Mouse (Mus musculus) liver, embryonic 12.5 days (tissue): Measurements from ENCODE around the gene Gsg1l. TPM values are rescaled to one million over a fixed set of nuclear protein-coding genes. Genes with fewer than 3 reads are reported as not detected.
A peak's percentile ranks its signal among the peaks of the same experiment; 100 is the strongest.

Source experiments
- ATAC-seq: fragments of 200-750 bp; cut with Nextera tagmentation; 2 replicates; pipeline ENCODE4 v1.8.0; 2017; ENCODE audit warnings: moderate number of reproducible peaks, mild to moderate bottlenecking, moderate library complexity
- H3K27ac ChIP-seq: fragments of 300-500 bp; sonication (generic); 2 replicates; pipeline ENCODE4 v1.5.1; 2016; ENCODE audit warnings: mild to moderate bottlenecking
- H3K27me3 ChIP-seq: fragments of 300-500 bp; sonication (generic); replicated peaks from 2 replicates; pipeline ENCODE4 v1.6.1; 2016; ENCODE audit warnings: mild to moderate bottlenecking, moderate library complexity
- H3K36me3 ChIP-seq: fragments of 300-500 bp; sonication (generic); 2 replicates; pipeline ENCODE4 v1.6.1; 2016; ENCODE audit warnings: mild to moderate bottlenecking, moderate library complexity
- H3K4me1 ChIP-seq: fragments of 300-500 bp; sonication (generic); 2 replicates; pipeline ENCODE4 v1.6.1; 2016
- H3K4me2 ChIP-seq: fragments of 300-500 bp; sonication (generic); 2 replicates; pipeline ENCODE4 v1.6.1; 2016; ENCODE audit warnings: mild to moderate bottlenecking, moderate library complexity
- H3K4me3 ChIP-seq: fragments of 300-500 bp; sonication (generic); 2 replicates; pipeline ENCODE4 v1.5.1; 2016; ENCODE audit warnings: mild to moderate bottlenecking, moderate library complexity
- H3K9ac ChIP-seq: fragments of 300-500 bp; sonication (generic); 2 replicates; pipeline ENCODE4 v1.6.1; 2016; ENCODE audit warnings: mild to moderate bottlenecking, moderate library complexity
- H3K9me3 ChIP-seq: fragments of 300-500 bp; sonication (generic); replicated peaks from 2 replicates; pipeline ENCODE4 v1.6.1; 2016; ENCODE audit warnings: mild to moderate bottlenecking, moderate library complexity
- WGBS: fragments of 180-500 bp; shearing (Covaris S2); methylation state at CpG from one replicate; pipeline ENCODE4 v1.1.7; 2016; ENCODE audit not compliant: insufficient replicate concordance; 5-methylcytosine and 5-hydroxymethylcytosine counted together
- polyA plus RNA-seq: library from polyadenylated mRNA; unstranded; fragments of >200 nt; fragmentation: Nextera tagmentation; extraction: Ambion mirVana; gene quantifications from 2 replicates; pipeline ENCODE4 v1.2.1, GENCODE M21; 2016

The Gsg1l gene
- polyA plus RNA-seq, 1 experiment from 2014 or later, result not detected

GRCm38 (mm10) chr7:126019966-126020365, 62.2 kb downstream of the Gsg1l start:
- 56% methylated on average over 6 of the region's 6 CpGs for WGBS
- no peak overlapping the region for H3K4me2 ChIP-seq
- H3K27me3 ChIP-seq, result no peaks in the 10 kb centered on the region; the same call in 1 of the 2 replicates
- H3K27ac ChIP-seq, result no peak overlapping the region
- ATAC-seq, result no peak
- H3K4me1 ChIP-seq, result peaks cover 28% of the 10 kb centered on the region
- H3K36me3 ChIP-seq, result no peaks in the 10 kb centered on the region
- no peaks in the 10 kb centered on the region for H3K9me3 ChIP-seq
- no peak overlapping the region for H3K4me3 ChIP-seq
- no peak overlapping the region for H3K9ac ChIP-seq

- peaks cover 28% of the 10 kb centered on the region for H3K4me1 ChIP-seq
- no peaks in the 10 kb centered on the region for H3K36me3 ChIP-seq
- 72% methylated on average over 9 of the region's 9 CpGs for WGBS
- H3K27ac ChIP-seq, result no peak overlapping the region
- no peaks in the 10 kb centered on the region for H3K9me3 ChIP-seq
- no peak overlapping the region for H3K4me2 ChIP-seq
- no peaks in the 10 kb centered on the region; the same call in 1 of the 2 replicates for H3K27me3 ChIP-seq
- no peak overlapping the region for H3K9ac ChIP-seq
- no peak for ATAC-seq
- no peak overlapping the region for H3K4me3 ChIP-seq
Measured at GRCm38 (mm10) chr7:126019321-126019720, 62.9 kb downstream of the Gsg1l start.

- Histone ChIP-seq H3K4me1 (peaks cover 28% of the 10 kb centered on the region), H3K4me2 (no peak overlapping the region), H3K4me3 (no peak overlapping the region), H3K36me3 (no peaks in the 10 kb centered on the region), H3K27me3 (no peaks in the 10 kb centered on the region; the same call in 1 of the 2 replicates), H3K27ac (no peak overlapping the region), H3K9me3 (no peaks in the 10 kb centered on the region), H3K9ac (no peak overlapping the region)
- peak; percentile 72 for ATAC-seq
- WGBS, result 54% methylated on average over 4 of the region's 4 CpGs
Measured at GRCm38 (mm10) chr7:126017455-126017854, 64.8 kb downstream of the Gsg1l start.

DNA sequence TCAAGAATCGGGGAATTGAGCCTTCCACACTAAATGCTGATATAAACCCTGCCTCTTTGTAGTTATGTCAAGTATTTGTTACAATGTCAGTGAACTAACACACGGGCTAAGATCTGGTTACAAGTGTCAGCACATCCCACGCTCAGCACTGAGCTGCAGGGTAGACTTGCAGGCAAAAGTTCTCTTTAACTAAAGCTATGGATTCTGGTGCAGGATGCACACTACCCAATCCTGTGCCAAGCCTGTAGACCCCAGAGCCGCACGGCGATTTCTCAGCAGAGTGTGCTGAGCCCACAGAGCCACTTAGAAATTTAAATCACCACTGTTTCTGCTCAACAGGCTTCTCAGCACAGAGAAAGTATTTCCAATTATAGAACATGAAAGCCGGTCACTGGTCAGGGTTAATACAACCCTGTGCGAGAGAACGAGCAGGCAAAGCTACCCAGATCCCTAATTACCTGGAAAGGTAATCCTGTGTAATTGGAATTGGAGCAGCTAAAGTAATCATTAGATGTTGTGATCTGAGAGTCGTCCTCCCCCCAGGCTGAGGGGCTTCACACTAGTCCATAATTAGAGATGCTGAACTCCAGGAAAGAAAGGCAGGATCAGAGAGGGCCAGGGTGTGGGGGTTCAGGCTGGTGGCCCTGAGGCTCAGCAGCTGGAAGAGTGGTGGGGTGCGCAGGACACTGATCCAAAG, 69.7 kb downstream of the Gsg1l start:
- Histone ChIP-seq H3K4me2 (no peak overlapping the region), H3K9ac (no peak overlapping the region), H3K36me3 (no peaks in the 10 kb centered on the region), H3K4me1 (peaks cover 9% of the 10 kb centered on the region), H3K27ac (no peak overlapping the region), H3K4me3 (no peak overlapping the region), H3K27me3 (peaks cover 21% of the 10 kb centered on the region), H3K9me3 (no peaks in the 10 kb centered on the region)
- WGBS, result 66% methylated on average over 11 of the region's 11 CpGs
- no peak for ATAC-seq

GRCm38 (mm10) chr7:126008789-126009148, 73.4 kb downstream of the Gsg1l start:
- no peak overlapping the region for H3K27ac ChIP-seq
- no peak overlapping the region for H3K4me3 ChIP-seq
- no peaks in the 10 kb centered on the region for H3K4me1 ChIP-seq
- H3K9me3 ChIP-seq, result no peaks in the 10 kb centered on the region
- peaks cover 21% of the 10 kb centered on the region for H3K27me3 ChIP-seq
- whole genome bisulfite sequencing, result 68% methylated on average over 7 of the region's 7 CpGs
- no peak for ATAC-seq
- H3K9ac ChIP-seq, result no peak overlapping the region
- no peaks in the 10 kb centered on the region for H3K36me3 ChIP-seq
- no peak overlapping the region for H3K4me2 ChIP-seq

- 85% methylated on average over 4 of the region's 4 CpGs for WGBS
- Histone ChIP-seq H3K4me1 (no peaks in the 10 kb centered on the region), H3K4me3 (no peak overlapping the region), H3K9me3 (no peaks in the 10 kb centered on the region), H3K27me3 (peaks cover 21% of the 10 kb centered on the region), H3K36me3 (no peaks in the 10 kb centered on the region), H3K9ac (no peak overlapping the region), H3K4me2 (no peak overlapping the region), H3K27ac (no peak overlapping the region)
- ATAC-seq, result no peak
Measured at GRCm38 (mm10) chr7:126008139-126008788, 73.9 kb downstream of the Gsg1l start.

- Histone ChIP-seq H3K9ac (no peak overlapping the region), H3K4me1 (no peaks in the 10 kb centered on the region), H3K27me3 (peaks cover 27% of the 10 kb centered on the region), H3K4me2 (no peak overlapping the region), H3K36me3 (no peaks in the 10 kb centered on the region), H3K4me3 (no peak overlapping the region), H3K27ac (no peak overlapping the region), H3K9me3 (no peaks in the 10 kb centered on the region)
- WGBS, result 66% methylated on average over 10 of the region's 10 CpGs
- ATAC-seq, result no peak
Measured at GRCm38 (mm10) chr7:126007132-126007910, 74.9 kb downstream of the Gsg1l start.

- Histone ChIP-seq H3K9me3 (no peaks in the 10 kb centered on the region), H3K36me3 (no peaks in the 10 kb centered on the region), H3K4me2 (no peak overlapping the region), H3K4me3 (no peak overlapping the region), H3K27ac (no peak overlapping the region), H3K27me3 (peaks cover 37% of the 10 kb centered on the region), H3K4me1 (no peaks in the 10 kb centered on the region), H3K9ac (no peak overlapping the region)
- ATAC-seq, result no peak
- WGBS, result 43% methylated on average over 5 of the region's 5 CpGs
Measured at GRCm38 (mm10) chr7:126005274-126005673, 76.9 kb downstream of the Gsg1l start.

DNA sequence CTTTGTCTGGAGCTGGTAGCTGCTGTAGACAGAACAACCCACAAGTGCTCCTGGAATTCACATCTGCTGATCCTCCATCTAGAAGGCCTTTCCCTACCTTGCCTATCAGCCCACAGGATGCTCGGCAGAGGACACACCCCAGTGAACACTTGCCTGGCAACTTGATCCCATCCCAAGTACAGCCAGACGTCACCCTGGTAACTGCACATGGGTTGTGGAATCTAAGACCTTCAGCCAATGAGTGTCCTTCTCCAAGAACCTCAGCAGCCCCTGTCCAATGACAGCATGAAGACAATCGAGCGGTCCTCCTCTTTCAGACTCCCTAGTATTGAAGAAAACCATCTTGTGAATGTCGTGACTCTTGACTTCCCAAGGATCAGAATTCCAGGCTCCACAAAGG, 80.5 kb downstream of the Gsg1l start:
- Histone ChIP-seq H3K36me3 (no peaks in the 10 kb centered on the region), H3K9me3 (no peaks in the 10 kb centered on the region), H3K4me1 (no peaks in the 10 kb centered on the region), H3K4me3 (no peak overlapping the region), H3K9ac (no peak overlapping the region), H3K27ac (no peak overlapping the region), H3K4me2 (no peak overlapping the region), H3K27me3 (peaks cover 28% of the 10 kb centered on the region)
- no peak for ATAC-seq
- 58% methylated on average over 5 of the region's 5 CpGs for WGBS

- H3K4me2 ChIP-seq, result no peak overlapping the region
- H3K36me3 ChIP-seq, result no peaks in the 10 kb centered on the region
- H3K4me3 ChIP-seq, result no peak overlapping the region
- no peak for ATAC-seq
- H3K9ac ChIP-seq, result no peak overlapping the region
- WGBS, result 87% methylated on average over 3 of the region's 3 CpGs
- no peak overlapping the region for H3K27ac ChIP-seq
- H3K9me3 ChIP-seq, result no peaks in the 10 kb centered on the region
- no peaks in the 10 kb centered on the region for H3K4me1 ChIP-seq
- peaks cover 33% of the 10 kb centered on the region for H3K27me3 ChIP-seq
Measured at GRCm38 (mm10) chr7:125999921-126000320, 82.3 kb downstream of the Gsg1l start.

DNA sequence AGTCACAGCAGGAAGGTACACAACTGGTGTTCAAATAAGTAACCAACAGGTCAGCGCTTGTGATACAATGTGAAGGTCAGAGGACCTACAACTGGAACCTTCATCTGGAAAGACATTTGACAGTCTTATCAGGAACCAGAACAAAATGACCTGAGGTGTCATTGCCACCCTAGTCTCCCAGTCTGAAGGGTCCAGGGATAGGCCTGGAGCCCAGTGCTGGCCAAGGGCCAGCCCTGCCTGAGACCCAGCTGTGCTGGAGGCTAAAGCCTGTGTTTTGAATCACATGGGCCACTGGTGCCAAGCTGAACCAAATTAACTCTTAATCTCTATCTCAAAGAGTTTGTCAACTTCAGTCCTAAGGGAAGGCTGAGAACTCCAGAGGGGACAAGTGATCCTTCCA, 86.1 kb downstream of the Gsg1l start:
- H3K27me3 ChIP-seq, result peaks cover 25% of the 10 kb centered on the region
- no peak overlapping the region for H3K4me2 ChIP-seq
- no peak overlapping the region for H3K27ac ChIP-seq
- ATAC-seq, result no peak
- H3K4me1 ChIP-seq, result no peaks in the 10 kb centered on the region
- no peaks in the 10 kb centered on the region for H3K36me3 ChIP-seq
- no peak overlapping the region for H3K9ac ChIP-seq
- H3K9me3 ChIP-seq, result no peaks in the 10 kb centered on the region
- WGBS, result 93% methylated on average over 1 of the region's 1 CpGs
- H3K4me3 ChIP-seq, result no peak overlapping the region

GRCm38 (mm10) chr7:125992356-125992891, 89.8 kb downstream of the Gsg1l start:
- ATAC-seq, result no peak
- WGBS, result 51% methylated on average over 6 of the region's 6 CpGs
- peaks cover 12% of the 10 kb centered on the region; the same call in 1 of the 2 replicates for H3K27me3 ChIP-seq
- H3K4me1 ChIP-seq, result no peaks in the 10 kb centered on the region
- no peaks in the 10 kb centered on the region for H3K9me3 ChIP-seq
- no peaks in the 10 kb centered on the region for H3K36me3 ChIP-seq
- H3K4me3 ChIP-seq, result no peak overlapping the region
- no peak overlapping the region for H3K4me2 ChIP-seq
- no peak overlapping the region for H3K9ac ChIP-seq
- no peak overlapping the region for H3K27ac ChIP-seq
